Mouse (Mus musculus) ES-Bruce4 (cell line): ENCODE measurements around the gene Col4a2.

Source experiments
- CTCF ChIP-seq: IDR thresholded peaks from one replicate; pipeline ENCODE4 v1.8.1; 2011; ENCODE audit warnings: low read depth, low read length
- EP300 ChIP-seq: IDR thresholded peaks from 2 replicates; pipeline ENCODE4 v1.6.1; 2011; ENCODE audit warnings: low read depth, low read length; ENCODE audit not compliant: insufficient read depth
- POLR2A ChIP-seq: IDR thresholded peaks from one replicate; pipeline ENCODE4 v1.8.1; 2011; ENCODE audit warnings: low read length; ENCODE audit not compliant: insufficient read depth

DNA sequence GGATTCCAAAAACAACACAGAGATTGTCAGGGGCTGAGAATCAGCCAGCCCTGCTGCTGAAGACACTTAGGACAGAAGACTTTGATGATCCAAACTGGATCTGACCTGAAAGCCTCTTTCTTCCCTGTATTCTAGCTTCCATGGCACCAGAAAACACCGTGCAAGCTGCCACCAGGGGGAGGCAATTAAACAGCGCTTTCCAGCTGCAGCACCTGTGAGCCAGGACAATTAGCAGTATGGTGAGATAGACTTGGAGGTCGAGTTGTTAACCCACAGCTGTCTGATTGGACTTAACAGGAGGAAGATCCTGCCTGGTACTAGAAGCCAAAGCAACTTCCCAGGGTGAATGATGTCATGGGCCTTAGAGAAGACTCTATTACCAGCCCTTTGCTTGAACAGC is 156.5 kb downstream of the Col4a2 start:
- no peak for TF ChIP-seq EP300
- TF ChIP-seq CTCF, result peak; percentile 73
- TF ChIP-seq POLR2A, result no peak
